Mouse (Mus musculus) T-cell, adult 66 days (primary cell): ENCODE measurements around the gene Kdelr1. TPM values are rescaled to one million over a fixed set of nuclear protein-coding genes. Genes with fewer than 3 reads are reported as not detected.

Experiments
- total RNA-seq, 2 experiments: library from RNA; stranded (reverse); gene quantifications; 3 replicates in 1 of 2; 4 replicates in 1 of 2; pipeline ENCODE4 v1.2.4; 2023

Gene Kdelr1
- total RNA-seq = 10 to 100 TPM; 53.1 to 60.4 TPM

GRCm38 (mm10) chr7:45872624-45873023 lies at the start of gene Kdelr1:
TSS of gene Kdelr1 (plus strand) at chr7:45872772.

GRCm38 (mm10) chr7:45824598-45824997 lies 48.0 kb upstream of the Kdelr1 start, which contains the start of gene Kcnj14:
TSS of gene Kcnj14 (minus strand) at chr7:45824782.

GRCm38 (mm10) chr7:45830427-45831127 lies 42.0 kb upstream of the Kdelr1 start, which contains the start of gene Grwd1:
TSS of gene Grwd1 (minus strand) at chr7:45830944.

GRCm38 (mm10) chr7:45878278-45878677 lies 5.7 kb downstream of the Kdelr1 start, which contains the start of gene Grin2d:
TSS of gene Grin2d (minus strand) at chr7:45878378.

GRCm38 (mm10) chr7:45896517-45897257 lies 24.1 kb downstream of the Kdelr1 start, which contains the start of the genes Syngr4 and Tmem143:
TSS of gene Syngr4 (minus strand) at chr7:45896714.
TSS of gene Tmem143 (plus strand) at chr7:45896941.

GRCm38 (mm10) chr7:45921242-45921621 lies 48.7 kb downstream of the Kdelr1 start, which contains the start of gene Emp3:
TSS of gene Emp3 (minus strand) at chr7:45921404.

GRCm38 (mm10) chr7:45923762-45924428 lies 51.3 kb downstream of the Kdelr1 start, which contains the start of gene Ccdc114:
TSS of gene Ccdc114 (plus strand) at chr7:45924072.

Other genes with a start within 250 kb of the Kdelr1 start
- under 1 TPM in 1 of 2 experiments, not detected in 1; 0.38 TPM for gene Rasip1, start 245.3 kb upstream of the Kdelr1 start, total RNA-seq
- not detected for gene Mamstr, start 232.8 kb upstream of the Kdelr1 start, total RNA-seq
- gene Fut2, start 206.4 kb upstream of the Kdelr1 start, total RNA-seq = not detected
- gene Ntn5, start 188.8 kb upstream of the Kdelr1 start, total RNA-seq = under 1 TPM; 0.35 to 0.65 TPM
- gene Sec1, start 178.4 kb upstream of the Kdelr1 start, total RNA-seq = under 1 TPM in 1 of 2 experiments, not detected in 1; 0.20 TPM
- 10 to 100 TPM in 1 of 2 experiments, 1 to 10 TPM in 1; 8.9 to 10.2 TPM for gene Car11, start 172.9 kb upstream of the Kdelr1 start, total RNA-seq
- 10 to 100 TPM; 34.0 to 37.7 TPM for gene Dbp, start 167.7 kb upstream of the Kdelr1 start, total RNA-seq
- gene Rpl18, start 157.3 kb upstream of the Kdelr1 start, total RNA-seq = 1,000 to 10,000 TPM; 3,079 to 3,201 TPM
- gene Sphk2, start 154.8 kb upstream of the Kdelr1 start, total RNA-seq = 10 to 100 TPM; 30.7 to 34.0 TPM
- gene Fam83e, start 151.6 kb upstream of the Kdelr1 start, total RNA-seq = 1 to 10 TPM; 1.6 to 2.1 TPM
- not detected for gene Spaca4, start 147.0 kb upstream of the Kdelr1 start, total RNA-seq
- gene Lmtk3, start 89.0 kb upstream of the Kdelr1 start, total RNA-seq = 1 to 10 TPM in 1 of 2 experiments, under 1 TPM in 1; 0.80 to 1.3 TPM
- 1 to 10 TPM; 1.4 to 3.5 TPM for gene Sult2b1, start 88.1 kb upstream of the Kdelr1 start, total RNA-seq
- gene Cyth2, start 58.2 kb upstream of the Kdelr1 start, total RNA-seq = 100 to 1,000 TPM; 111 to 128 TPM
- gene Kcnj14, start 48.0 kb upstream of the Kdelr1 start, total RNA-seq = 1 to 10 TPM; 1.7 to 3.2 TPM
- gene Grwd1, start 41.8 kb upstream of the Kdelr1 start, total RNA-seq = 10 to 100 TPM; 32.3 to 38.2 TPM
- gene Grin2d, start 5.6 kb downstream of the Kdelr1 start, total RNA-seq = under 1 TPM; 0.64 to 0.98 TPM
- not detected for gene Syngr4, start 23.9 kb downstream of the Kdelr1 start, total RNA-seq
- 1 to 10 TPM; 7.0 to 9.8 TPM for gene Tmem143, start 24.2 kb downstream of the Kdelr1 start, total RNA-seq
- 100 to 1,000 TPM; 281 to 295 TPM for gene Emp3, start 48.6 kb downstream of the Kdelr1 start, total RNA-seq
- gene Ccdc114, start 51.3 kb downstream of the Kdelr1 start, total RNA-seq = 1 to 10 TPM; 1.7 to 2.7 TPM
- gene Abcc6, start 157.5 kb downstream of the Kdelr1 start, total RNA-seq = not detected
- 10 to 100 TPM; 45.8 to 47.0 TPM for gene Nomo1, start 160.9 kb downstream of the Kdelr1 start, total RNA-seq
- gene Kcnj11, start 228.0 kb downstream of the Kdelr1 start, total RNA-seq = not detected